Mouse (Mus musculus) cerebellum, postnatal 14 days (tissue): ENCODE measurements at regions not wholly inside any gene's neighbourhood (a gene's known extent, or its start where the extent isn't known, plus 50 kb on each side); places are given as distances from the start of the nearest gene placed in this dataset.
A peak's percentile ranks its signal among the peaks of the same experiment; 100 is the strongest.

Experiments used
- DNase-seq, 2 experiments: peaks; one replicate each; pipeline ENCODE4 v3.0.0; 2021; ENCODE audit warnings: mixed read lengths in 2 of 2

DNA sequence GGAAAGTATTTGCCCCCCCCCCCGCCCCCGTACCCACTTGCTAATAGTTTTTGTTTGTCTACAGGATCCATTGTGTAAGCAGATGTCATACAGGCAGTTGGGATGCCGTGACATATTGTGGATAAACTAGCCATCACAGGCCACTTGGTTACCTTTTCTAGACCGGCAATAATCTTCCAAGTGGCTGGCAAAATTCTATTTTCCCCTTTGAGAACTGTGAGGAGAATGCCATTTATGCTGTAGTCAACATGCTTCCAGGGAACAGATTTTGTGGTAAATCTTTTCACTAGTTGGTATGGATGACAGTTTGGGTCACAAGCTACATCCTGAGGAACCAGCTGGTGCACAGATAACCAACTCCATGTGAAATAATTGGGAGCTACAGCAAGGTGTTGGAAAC lies 456.5 kb upstream of the Plxna2 start:
- DNase-seq: peak; percentile 4 to 35

DNA sequence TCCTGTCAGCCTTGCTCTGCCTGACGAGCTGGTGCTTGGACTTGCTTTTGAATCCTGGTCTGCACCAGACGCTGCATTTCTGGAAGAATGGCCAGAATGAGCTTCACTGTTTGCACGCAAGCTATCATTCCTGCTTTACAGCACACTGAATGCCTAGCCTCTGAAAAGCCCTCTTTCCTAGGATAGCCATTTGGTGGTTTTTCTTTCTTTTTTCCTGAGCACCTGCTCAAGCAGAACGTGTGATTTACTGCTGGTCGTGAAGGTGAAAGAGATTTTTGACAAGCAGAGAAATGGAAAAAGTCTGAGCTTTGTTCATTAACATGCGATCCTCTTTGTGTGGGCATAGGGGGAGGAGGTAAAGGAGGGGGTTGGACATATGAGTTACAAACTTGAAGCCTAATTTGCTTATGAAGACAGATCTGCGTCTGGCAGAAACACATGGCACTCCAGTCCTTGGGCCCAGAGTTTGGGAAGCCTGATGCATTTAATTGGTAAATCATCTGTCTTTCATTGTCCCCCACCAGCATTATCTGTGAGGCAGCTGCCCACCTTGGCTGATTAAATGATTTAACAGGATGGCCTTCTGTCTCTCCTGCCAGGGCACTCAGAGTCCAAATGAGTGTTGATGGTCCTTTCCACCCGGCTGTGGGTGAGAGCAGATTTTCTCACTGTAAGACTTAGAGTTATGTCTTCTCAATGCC lies 457.1 kb upstream of the Plxna2 start:
- DNase-seq: peak; percentile 58 to 63

DNA sequence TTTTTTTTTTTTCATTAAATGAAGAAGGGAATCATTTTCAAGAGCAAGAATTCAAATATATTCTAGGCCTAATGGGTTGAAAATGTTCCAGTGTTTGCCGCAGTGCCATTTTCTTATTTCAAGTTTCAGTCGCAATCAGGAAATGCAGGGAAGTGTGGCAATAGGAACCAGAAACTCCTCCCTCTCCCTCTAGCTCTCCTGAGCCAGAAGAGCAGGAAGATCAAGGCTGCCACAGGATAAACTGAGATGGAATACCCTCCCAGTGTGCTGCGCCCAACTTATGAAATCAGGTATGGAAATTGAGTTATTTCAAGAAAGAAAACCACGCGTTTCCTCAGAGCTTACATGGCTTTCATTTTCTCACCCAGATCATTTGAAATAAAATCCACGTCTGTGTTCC lies 460.8 kb upstream of the Plxna2 start:
- DNase-seq: no peak

DNA sequence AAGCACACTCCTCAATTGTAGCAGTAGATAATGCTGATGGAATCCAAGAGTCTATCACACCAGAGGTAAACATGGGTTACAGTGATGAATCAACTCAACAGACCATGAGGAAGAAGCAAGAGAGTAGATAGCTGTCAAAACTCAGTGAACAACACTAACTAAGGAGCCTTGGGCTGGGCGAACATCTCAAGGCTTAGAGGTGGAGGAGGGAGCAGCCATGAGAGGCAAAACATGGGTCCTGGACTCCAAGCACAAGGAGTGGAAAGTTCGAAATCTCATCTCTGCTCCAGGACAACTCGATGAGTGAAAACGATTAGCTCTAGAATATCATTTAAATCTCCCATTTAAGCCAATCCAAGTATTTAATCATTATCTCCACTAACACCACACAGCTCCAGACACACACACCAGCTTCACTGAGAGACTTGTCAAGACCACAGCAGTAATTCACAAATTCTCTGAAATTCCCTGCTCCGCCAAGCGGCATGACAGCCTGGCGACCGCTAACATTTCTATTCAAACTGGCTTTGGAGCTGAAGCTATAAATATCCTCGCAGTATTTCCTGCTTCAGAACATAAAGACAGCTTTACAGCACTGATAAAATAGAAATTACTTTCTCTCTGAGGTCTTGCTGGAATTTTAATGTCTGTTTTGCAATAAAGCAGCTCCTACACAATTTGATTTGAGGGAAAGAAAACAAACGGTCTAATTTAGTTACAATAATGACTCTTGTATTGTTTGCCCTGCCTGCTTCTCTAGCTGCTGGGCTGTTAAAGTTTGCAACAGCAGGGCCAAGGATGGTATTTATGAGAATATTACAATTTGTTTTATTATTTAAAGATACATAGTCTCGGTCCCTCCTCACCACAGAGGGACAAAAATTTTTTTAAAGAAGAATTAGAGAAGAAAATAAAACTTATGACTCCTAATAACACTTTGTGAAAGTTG lies 469.3 kb upstream of the Plxna2 start:
- DNase-seq: peak; percentile 14 to 20

DNA sequence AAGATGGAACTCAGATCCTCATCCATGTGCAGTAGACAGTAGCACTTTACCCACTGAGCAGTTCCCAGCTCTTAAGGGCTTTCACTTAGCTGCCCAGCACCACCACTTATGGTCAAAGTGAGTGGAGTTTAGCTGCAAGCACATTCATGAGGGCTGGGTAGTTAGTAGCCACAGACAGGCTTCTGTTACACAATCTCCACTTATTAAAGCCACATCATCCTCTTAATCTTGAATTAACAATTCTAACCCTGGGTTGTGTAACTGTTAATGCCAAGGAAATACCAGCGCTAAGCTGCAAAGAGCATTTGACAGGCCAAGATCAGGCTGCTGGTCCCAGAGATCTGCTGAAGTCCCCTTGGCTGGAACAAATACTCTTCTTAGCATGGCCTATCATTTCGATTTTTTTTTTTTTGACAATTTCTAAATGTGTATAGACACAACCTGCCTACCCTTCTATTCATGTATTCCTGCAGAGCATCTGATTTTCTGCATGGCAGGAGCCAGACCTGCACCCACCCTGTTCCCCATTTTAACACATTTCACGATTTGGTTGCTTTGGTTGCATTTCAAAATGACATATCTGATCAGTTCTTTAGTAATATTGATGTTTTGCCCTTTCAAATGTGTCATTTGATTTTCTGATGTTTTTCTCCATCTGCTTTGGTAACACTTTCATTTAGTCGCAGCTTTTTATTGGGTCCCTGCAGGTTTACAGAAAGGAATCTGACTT lies 500.2 kb upstream of the Plxna2 start:
- DNase-seq: no peak

GRCm38 (mm10) chr1:194114399-194114798 lies 503.6 kb upstream of the Plxna2 start:
- DNase-seq: no peak

DNA sequence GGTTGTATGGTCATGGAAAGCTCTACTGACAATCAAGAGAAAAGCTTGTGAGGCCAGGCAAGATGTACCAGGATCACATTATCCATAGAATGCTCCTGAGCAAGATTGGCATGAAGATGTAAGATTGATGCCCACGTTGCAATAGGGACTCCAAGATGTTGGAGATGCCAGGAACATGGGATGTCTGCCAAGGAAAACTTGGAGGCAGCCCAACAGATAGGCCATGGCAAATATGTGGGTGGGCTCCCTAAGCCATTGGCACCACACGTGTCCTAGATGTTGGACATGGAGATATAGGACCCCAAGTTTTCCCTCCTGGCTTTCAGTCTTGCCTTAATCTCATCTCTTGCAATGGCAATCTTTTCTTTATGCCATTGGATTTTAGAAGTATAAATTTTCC lies 506.1 kb upstream of the Plxna2 start:
- peak; percentile 67 to 72 for DNase-seq

DNA sequence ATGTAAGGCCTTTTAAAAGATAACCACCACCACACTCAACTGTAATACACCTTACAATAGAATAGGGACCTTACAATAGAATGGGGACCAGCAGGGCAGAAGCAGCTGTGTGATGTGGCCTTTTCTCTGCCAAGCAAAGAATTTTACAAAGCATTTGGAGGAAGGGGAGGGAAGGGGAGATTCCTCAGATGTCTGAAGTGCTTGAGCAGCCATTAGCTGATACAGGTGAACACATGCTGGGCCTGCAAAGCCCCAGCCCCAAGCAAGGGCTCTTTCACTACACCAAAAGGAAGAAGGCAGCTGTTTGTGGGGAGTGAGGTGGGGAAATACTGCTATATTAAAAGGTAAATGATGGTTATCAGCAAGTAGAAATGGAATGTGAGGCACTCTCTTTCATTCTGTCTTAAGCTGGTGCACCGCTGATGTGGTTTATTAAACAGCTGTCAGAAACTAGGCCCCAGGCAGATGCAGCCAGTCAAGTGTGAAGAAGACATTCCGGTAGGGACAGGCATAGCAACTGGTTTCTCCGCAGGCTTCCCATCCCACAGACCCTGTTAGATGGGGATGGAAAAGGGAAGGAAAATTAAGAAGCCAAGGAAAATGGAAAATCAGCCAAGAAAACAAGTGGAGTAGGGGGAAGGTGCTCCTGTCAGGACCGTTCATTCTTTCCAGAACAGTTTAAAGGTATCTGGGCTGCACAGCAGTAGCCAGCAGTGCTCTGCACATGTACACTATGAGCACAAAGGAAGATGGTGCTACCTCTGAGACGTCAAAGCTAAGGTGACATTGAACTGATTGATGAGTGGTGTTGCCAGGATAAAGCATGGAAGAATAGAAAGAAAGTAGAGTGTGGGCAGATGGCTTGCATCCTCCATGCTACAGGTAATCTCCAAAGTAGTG lies 508.6 kb upstream of the Plxna2 start:
- DNase-seq: no peak

GRCm38 (mm10) chr1:194108132-194108531 lies 509.9 kb upstream of the Plxna2 start:
- DNase-seq: no peak

DNA sequence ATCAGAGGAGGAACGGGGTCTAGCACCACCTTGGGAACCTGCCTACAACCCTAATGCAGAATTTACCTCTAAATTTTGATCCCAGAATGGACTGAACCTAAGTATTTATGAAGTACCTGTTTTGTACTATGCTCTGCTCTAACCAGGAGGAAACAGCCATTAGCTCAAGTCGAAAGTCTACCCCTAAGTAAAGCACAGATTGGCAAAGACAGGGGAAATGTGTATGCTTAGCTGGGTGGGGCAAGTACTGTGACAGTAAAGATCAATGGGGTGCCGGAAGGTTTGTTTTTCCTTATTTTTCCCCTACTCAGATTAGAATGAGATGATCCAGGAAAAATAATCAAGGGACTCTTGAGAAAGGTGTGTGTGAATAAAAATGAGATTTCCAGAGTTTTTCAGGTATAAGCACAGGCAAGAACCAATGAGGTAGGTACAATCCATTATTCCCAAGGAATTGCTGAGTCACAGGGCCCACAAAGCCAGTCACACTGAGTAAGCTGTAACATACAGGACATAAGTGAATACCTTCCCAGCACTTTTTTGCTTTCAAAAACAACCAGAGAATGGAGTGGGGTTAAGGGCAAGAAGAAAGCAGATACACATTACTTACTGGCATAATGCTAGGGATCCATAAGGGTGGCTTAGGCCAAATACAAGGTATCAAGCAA lies 510.6 kb upstream of the Plxna2 start:
- DNase-seq: no peak

- DNase-seq: no peak
These were observed 528.0 kb upstream of the Plxna2 start for GRCm38 (mm10) chr1:194089918-194090548.

GRCm38 (mm10) chr1:194058512-194058911 lies 559.5 kb upstream of the Plxna2 start:
- DNase-seq: no peak

DNA sequence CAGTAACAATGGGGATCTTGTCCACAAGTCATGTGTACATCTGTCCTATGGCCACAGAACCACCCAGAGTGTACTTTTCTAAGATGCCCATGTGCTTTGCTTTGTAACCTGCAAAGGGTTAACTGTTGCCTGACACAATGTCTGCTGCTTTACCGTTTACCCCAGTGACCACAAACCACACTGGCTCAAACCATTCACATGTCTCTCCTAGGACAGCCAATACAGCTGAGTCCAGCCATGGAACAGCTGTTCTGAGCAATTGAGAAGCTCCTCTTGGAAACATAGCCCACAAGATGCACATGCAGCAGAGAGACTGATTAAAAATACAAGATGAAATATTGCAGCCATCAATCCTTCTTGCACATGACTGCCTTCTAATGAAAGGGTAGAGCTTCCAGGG lies 561.5 kb upstream of the Plxna2 start:
- no peak for DNase-seq

- DNase-seq: no peak
These were observed 568.2 kb upstream of the Plxna2 start for GRCm38 (mm10) chr1:194049746-194050351.

GRCm38 (mm10) chr1:194041393-194042352 lies 576.3 kb upstream of the Plxna2 start:
- DNase-seq: no peak

DNA sequence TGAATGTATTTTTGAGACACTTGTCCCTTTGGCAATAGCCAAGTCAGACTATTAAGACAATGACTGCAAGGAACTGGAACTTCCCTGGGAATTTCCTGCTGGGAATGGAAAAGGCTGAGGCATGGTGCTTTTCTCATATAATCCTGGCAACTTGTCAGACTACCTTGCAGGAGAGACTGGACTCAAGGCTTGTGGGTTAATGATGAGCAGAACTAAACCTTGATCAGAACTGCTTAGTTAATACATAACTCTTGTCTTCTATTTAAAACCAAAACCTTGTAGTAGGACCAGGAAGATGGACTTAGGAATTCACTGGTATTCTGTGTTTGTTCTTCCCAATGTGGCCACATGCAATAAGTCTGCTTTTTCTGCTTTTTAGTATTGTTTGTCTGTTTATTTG lies 579.3 kb upstream of the Plxna2 start:
- no peak for DNase-seq

- DNase-seq: no peak
These were observed 583.7 kb upstream of the Plxna2 start for GRCm38 (mm10) chr1:194034199-194034883.

GRCm38 (mm10) chr1:194032603-194033002 lies 585.4 kb upstream of the Plxna2 start:
- DNase-seq: no peak
